Mouse (Mus musculus) megakaryocyte, embryonic 14.5 days (primary cell): ENCODE measurements at regions not wholly inside any gene's neighbourhood (a gene's known extent, or its start where the extent isn't known, plus 50 kb on each side); places are given as distances from the start of the nearest gene placed in this dataset.
A peak's percentile ranks its signal among the peaks of the same experiment; 100 is the strongest.

Experiments
- H3K27me3 ChIP-seq: replicated peaks from 2 replicates; pipeline ENCODE3; 2012; ENCODE audit warnings: inconsistent platforms
- H3K36me3 ChIP-seq: replicated peaks from 2 replicates; pipeline ENCODE3; 2012; ENCODE audit warnings: low read length, inconsistent platforms, mixed read lengths
- H3K4me1 ChIP-seq: 2 replicates; pipeline ENCODE4 v1.6.1; 2012; ENCODE audit warnings: inconsistent platforms
- H3K4me3 ChIP-seq: replicated peaks from 2 replicates; pipeline ENCODE3; 2012; ENCODE audit warnings: moderate library complexity, mild to moderate bottlenecking, inconsistent platforms
- H3K9me3 ChIP-seq: 2 replicates; pipeline ENCODE4 v1.6.1; 2012; ENCODE audit warnings: inconsistent platforms
- FLI1 ChIP-seq: IDR thresholded peaks from 2 replicates; pipeline ENCODE4 v1.6.1; 2012; ENCODE audit warnings: low read length, inconsistent platforms, mixed read lengths
- GATA1 ChIP-seq: IDR thresholded peaks from 3 replicates; pipeline ENCODE4 v1.6.1; 2012; ENCODE audit warnings: mixed read lengths, low read length, inconsistent platforms, borderline replicate concordance

- no peaks in the 10 kb centered on the region for H3K9me3 ChIP-seq
- H3K4me1 ChIP-seq: peaks cover 9% of the 10 kb centered on the region
- H3K36me3 ChIP-seq: no peaks in the 10 kb centered on the region
- TF ChIP-seq FLI1 (no peak), GATA1 (no peak)
- peaks cover 53% of the 10 kb centered on the region for H3K27me3 ChIP-seq
- H3K4me3 ChIP-seq: peak overlapping the region; percentile 83
Observed at GRCm38 (mm10) chr11:85989940-85990493, 103.8 kb downstream of the Tbx4 start.

DNA sequence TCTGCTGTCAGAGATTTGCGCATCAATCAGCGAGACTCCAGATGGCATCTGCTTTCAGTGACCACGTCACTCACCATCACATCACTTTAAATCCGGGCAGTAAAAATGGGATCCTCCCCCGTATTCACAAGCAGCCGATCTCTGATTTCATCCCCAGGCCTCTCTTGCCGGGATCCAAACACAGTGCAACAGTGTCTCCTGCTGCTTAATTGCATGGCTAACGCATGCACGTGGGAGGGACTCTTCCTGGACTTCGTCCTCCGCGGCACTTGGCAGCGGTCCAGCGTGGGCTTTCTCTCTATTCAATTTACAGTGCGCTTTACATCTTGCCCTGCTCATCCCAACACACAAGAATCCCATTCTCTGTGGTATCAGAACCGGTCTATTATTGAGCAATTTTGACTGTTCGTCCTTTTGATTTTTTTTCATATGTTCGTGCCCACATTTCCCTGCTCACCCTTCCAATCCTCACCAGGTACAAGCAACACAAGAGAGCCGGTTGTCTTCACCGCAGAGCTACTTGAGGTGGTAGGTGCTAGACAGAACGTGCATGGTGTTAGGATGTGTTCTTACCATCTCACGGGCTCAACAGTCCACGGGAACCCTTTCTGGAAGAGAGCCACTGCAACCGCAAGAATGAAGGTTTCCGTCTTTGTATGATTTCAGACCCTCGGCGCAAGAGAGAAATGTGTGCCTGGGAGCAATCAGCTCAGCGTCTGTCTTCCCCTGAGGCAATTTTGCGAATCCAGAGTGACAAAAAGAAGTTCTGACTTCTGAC lies 109.3 kb downstream of the Tbx4 start:
- H3K9me3 ChIP-seq: no peaks in the 10 kb centered on the region
- TF ChIP-seq FLI1: no peak
- TF ChIP-seq GATA1: no peak
- H3K4me1 ChIP-seq: no peaks in the 10 kb centered on the region; the same call in 1 of the 2 replicates
- H3K4me3 ChIP-seq: no peak overlapping the region
- no peaks in the 10 kb centered on the region for H3K36me3 ChIP-seq
- H3K27me3 ChIP-seq: peaks cover 44% of the 10 kb centered on the region

DNA sequence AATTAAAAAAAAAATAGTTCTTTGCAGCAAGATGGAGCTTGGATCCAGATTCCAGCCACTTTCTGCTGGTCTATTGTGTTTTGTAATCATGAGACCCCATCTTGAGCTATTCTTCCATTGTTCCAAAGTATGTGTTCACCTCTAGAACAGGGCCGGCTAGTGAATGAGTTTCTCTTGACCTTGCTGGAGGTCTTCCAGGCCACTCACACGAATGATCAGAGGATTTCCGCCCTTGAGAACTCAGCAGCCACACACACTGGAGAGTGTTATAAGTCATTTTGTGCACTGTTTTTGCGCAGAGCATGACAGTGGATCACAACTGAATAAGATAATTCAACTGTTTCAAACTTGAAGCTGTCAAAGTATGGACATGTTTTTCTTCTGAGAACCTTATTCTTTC lies 110.5 kb downstream of the Tbx4 start:
- peaks cover 42% of the 10 kb centered on the region for H3K27me3 ChIP-seq
- no peak overlapping the region for H3K4me3 ChIP-seq

DNA sequence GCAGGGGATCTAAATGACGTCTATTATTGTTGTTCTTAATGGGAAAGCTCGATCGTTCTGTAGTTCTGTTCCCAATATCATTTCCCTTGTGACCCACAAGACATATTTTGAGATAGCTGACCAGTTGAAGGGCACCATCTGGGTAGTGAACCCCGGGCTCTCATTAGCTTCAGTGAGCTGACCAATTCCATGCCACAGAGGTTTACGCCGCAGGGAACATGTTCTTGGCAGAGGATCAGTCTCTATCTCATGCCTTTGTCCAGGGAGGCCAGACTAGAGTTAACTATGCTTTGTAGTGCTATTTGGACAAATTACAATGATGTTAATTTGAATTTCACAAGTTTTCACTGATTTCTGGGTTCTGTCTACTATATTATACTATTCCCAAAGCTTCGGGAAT lies 117.1 kb downstream of the Tbx4 start:
- Histone ChIP-seq H3K36me3 (no peaks in the 10 kb centered on the region), H3K9me3 (no peaks in the 10 kb centered on the region), H3K4me1 (no peaks in the 10 kb centered on the region), H3K4me3 (no peak overlapping the region), H3K27me3 (peaks cover 37% of the 10 kb centered on the region)
- no peak for TF ChIP-seq GATA1

More for the DNA sequence above, 110.5 kb downstream of the Tbx4 start:
- no peaks in the 10 kb centered on the region for H3K4me1 ChIP-seq
- no peaks in the 10 kb centered on the region for H3K36me3 ChIP-seq
- TF ChIP-seq FLI1: no peak
- TF ChIP-seq GATA1: no peak
- no peaks in the 10 kb centered on the region for H3K9me3 ChIP-seq

- Histone ChIP-seq H3K27me3 (peaks cover 35% of the 10 kb centered on the region), H3K36me3 (no peaks in the 10 kb centered on the region), H3K9me3 (no peaks in the 10 kb centered on the region), H3K4me1 (no peaks in the 10 kb centered on the region), H3K4me3 (no peak overlapping the region)
- TF ChIP-seq FLI1 (no peak), GATA1 (no peak)
Observed at GRCm38 (mm10) chr11:86005284-86005683, 119.1 kb downstream of the Tbx4 start.

GRCm38 (mm10) chr11:86005899-86006445 lies 119.8 kb downstream of the Tbx4 start:
- no peak for TF ChIP-seq GATA1
- TF ChIP-seq FLI1: no peak
- H3K27me3 ChIP-seq: peaks cover 33% of the 10 kb centered on the region
- H3K9me3 ChIP-seq: no peaks in the 10 kb centered on the region
- H3K4me1 ChIP-seq: no peaks in the 10 kb centered on the region
- no peak overlapping the region for H3K4me3 ChIP-seq
- H3K36me3 ChIP-seq: no peaks in the 10 kb centered on the region

- Histone ChIP-seq H3K4me1 (no peaks in the 10 kb centered on the region), H3K27me3 (peaks cover 28% of the 10 kb centered on the region), H3K9me3 (no peaks in the 10 kb centered on the region), H3K36me3 (no peaks in the 10 kb centered on the region), H3K4me3 (no peak overlapping the region)
- no peak for TF ChIP-seq GATA1
- TF ChIP-seq FLI1: no peak
Observed at GRCm38 (mm10) chr11:86006859-86007258, 120.6 kb downstream of the Tbx4 start.
